Mouse (Mus musculus): ENCODE data around the gene Trpm3. TPM values are rescaled to one million over a fixed set of nuclear protein-coding genes. Genes with fewer than 3 reads are reported as not detected.

The Trpm3 gene
- polyA plus RNA-seq, 1 experiment from 2014 or later = 3.2 TPM

DNA sequence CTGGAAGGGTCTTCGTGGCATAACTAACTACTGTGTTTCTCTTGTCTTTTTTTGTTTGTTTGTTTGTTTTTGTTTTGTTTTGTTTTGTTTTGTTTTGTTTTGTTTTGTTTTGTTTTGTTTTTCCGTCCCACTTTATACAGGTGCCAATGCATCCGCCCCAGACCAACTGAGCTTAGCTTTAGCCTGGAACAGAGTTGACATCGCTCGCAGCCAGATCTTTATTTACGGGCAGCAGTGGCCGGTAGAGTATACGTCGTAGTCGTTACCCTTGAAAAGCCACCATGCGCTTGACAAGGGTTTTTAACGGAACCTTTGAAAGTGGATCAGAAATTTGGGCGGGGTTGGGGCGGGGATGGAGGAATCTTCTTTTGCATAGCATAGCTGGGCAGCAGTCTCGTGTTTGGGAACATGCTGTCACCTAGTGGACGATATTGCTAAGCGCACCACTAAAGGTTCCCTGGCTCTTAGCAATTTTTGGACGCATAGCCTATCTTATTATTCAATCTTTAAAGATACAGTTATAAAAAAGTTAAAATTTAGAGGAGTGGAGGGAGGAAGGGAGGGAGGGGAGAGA lies 745.0 kb downstream of the Trpm3 start:
- Histone ChIP-seq H3K9me3 (ENCODE audit: low read length) (no peaks in the 10 kb centered on the region), H3K36me3 (ENCODE audit: insufficient read depth, low read length) (no peaks in the 10 kb centered on the region), H3K9ac (replicated peaks; ENCODE audit: low read length) (0 out of 2 replicates have a peak overlapping the region, but pooled peaks have one; percentile 41), H3K4me2 (replicated peaks; ENCODE audit: low read depth, low read length) (peak overlapping the region; percentile 58), H3K27ac (ENCODE audit: low read length) (no peak overlapping the region), H3K4me3 (ENCODE audit: low read length) (peak overlapping the region; percentile 29), H3K27me3 (ENCODE audit: insufficient read depth, low read length) (no peaks in the 10 kb centered on the region), H3K4me1 (ENCODE audit: insufficient read depth, low read length) (0 out of 2 replicates have a peak, but pooled peaks cover 2% of the 10 kb centered on the region)
- ATAC-seq (ENCODE audit: low FRiP score, low TSS enrichment) = peak; percentile 92
- 23% methylated on average over 18 of the region's 18 CpGs for WGBS

DNA sequence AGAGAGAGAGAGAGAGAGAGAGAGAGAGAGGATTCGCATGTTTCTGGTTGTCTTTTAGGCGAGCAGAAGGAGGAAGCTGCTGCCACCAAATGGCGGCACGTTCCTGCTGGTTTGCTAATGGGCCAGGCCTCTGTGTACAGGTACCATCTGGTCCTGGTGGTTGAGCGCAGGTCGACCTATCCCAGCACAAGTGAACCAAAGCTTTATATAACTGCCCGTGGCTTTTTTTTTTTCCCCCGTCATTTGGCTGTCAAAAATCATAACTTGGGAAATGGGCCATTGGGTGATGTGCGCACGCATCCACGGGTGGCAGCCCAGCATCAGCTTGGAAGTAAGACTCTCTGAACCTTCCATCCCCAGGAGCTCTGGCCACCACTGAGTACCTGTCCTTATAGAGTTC lies 745.5 kb downstream of the Trpm3 start:
- H3K9me3 ChIP-seq (ENCODE audit: low read length) = no peaks in the 10 kb centered on the region
- H3K27me3 ChIP-seq (ENCODE audit: insufficient read depth, low read length) = no peaks in the 10 kb centered on the region
- peak overlapping the region; percentile 58 for H3K4me2 ChIP-seq (replicated peaks; ENCODE audit: low read depth, low read length)
- peak; percentile 77; the same call in 1 of the 2 replicates for ATAC-seq (ENCODE audit: low FRiP score, low TSS enrichment)
- 0 out of 2 replicates have a peak, but pooled peaks cover 2% of the 10 kb centered on the region for H3K4me1 ChIP-seq (ENCODE audit: insufficient read depth, low read length)
- no peak overlapping the region for H3K27ac ChIP-seq (ENCODE audit: low read length)
- WGBS = 45% methylated on average over 11 of the region's 11 CpGs
- H3K36me3 ChIP-seq (ENCODE audit: insufficient read depth, low read length) = no peaks in the 10 kb centered on the region
- H3K9ac ChIP-seq (replicated peaks; ENCODE audit: low read length) = no peak overlapping the region
- H3K4me3 ChIP-seq (ENCODE audit: low read length) = peak overlapping the region; percentile 29

DNA sequence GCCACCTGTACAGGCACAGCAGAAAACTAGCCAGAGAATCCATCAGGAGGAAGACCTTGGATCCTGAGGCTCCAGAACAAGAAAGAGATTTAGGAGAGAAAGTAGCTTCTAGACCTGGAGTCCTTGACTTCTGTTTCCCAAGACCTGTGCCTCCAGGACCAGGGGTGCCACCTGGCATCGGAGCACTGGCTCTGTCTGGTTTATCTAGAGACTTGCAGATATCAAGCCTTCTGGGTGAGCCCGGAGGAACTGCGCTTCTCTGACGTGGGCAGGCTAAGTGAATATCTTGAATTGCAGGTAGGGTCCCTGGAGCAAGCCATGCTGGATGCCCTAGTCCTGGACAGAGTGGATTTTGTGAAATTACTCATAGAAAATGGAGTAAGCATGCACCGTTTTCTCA lies 746.2 kb downstream of the Trpm3 start:
- H3K9me3 ChIP-seq (ENCODE audit: low read length) = no peaks in the 10 kb centered on the region
- no peaks in the 10 kb centered on the region for H3K27me3 ChIP-seq (ENCODE audit: insufficient read depth, low read length)
- no peak for ATAC-seq (ENCODE audit: low FRiP score, low TSS enrichment)
- H3K36me3 ChIP-seq (ENCODE audit: insufficient read depth, low read length) = no peaks in the 10 kb centered on the region
- no peak overlapping the region for H3K27ac ChIP-seq (ENCODE audit: low read length)
- WGBS = 93% methylated on average over 5 of the region's 5 CpGs
- H3K4me3 ChIP-seq (ENCODE audit: low read length) = no peak overlapping the region
- H3K9ac ChIP-seq (replicated peaks; ENCODE audit: low read length) = no peak overlapping the region
- H3K4me2 ChIP-seq (replicated peaks; ENCODE audit: low read depth, low read length) = no peak overlapping the region
- H3K4me1 ChIP-seq (ENCODE audit: insufficient read depth, low read length) = 0 out of 2 replicates have a peak, but pooled peaks cover 2% of the 10 kb centered on the region

DNA sequence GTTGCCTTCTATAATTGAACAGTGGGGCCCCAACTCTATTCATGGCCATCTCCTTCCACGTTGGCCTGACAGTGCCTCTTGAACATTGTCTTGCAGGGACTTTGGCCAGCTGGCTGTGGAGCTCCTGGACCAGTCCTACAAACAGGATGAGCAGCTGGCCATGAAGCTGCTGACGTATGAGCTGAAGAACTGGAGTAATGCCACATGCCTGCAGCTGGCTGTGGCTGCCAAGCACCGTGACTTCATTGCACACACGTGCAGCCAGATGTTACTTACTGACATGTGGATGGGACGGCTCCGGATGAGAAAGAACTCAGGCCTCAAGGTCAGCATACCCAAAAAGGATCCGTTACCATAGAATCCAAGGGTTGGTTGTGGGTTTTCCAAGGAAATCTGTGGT lies 763.0 kb downstream of the Trpm3 start:
- Histone ChIP-seq H3K4me1 (ENCODE audit: insufficient read depth, low read length) (no peaks in the 10 kb centered on the region), H3K27ac (ENCODE audit: low read length) (no peak overlapping the region), H3K4me2 (replicated peaks; ENCODE audit: low read depth, low read length) (no peak overlapping the region), H3K9me3 (ENCODE audit: low read length) (no peaks in the 10 kb centered on the region), H3K27me3 (ENCODE audit: insufficient read depth, low read length) (no peaks in the 10 kb centered on the region), H3K9ac (replicated peaks; ENCODE audit: low read length) (no peak overlapping the region), H3K4me3 (ENCODE audit: low read length) (no peak overlapping the region), H3K36me3 (ENCODE audit: insufficient read depth, low read length) (no peaks in the 10 kb centered on the region)
- no peak for ATAC-seq (ENCODE audit: low FRiP score, low TSS enrichment)
- WGBS = 88% methylated on average over 7 of the region's 7 CpGs

DNA sequence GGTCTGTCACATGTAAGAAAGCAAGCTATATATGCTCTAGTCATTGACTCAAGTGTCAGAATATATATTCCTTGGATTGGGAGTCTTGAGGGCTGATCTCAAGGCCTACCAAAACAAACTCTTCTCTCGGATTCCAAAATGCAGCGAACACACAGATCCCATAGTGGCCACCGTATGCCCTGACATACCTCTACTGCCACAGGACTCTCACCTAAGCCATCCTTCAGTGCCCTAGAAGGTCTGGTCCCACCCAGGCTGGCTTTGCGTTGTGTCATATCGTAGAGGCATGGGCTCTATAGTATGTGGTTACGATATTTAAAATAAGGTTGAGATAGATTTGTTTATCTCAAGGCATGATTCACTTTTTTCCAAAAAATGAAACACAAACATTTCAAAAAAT lies 763.5 kb downstream of the Trpm3 start:
- H3K36me3 ChIP-seq (ENCODE audit: insufficient read depth, low read length) = no peaks in the 10 kb centered on the region
- no peak for ATAC-seq (ENCODE audit: low FRiP score, low TSS enrichment)
- no peaks in the 10 kb centered on the region for H3K4me1 ChIP-seq (ENCODE audit: insufficient read depth, low read length)
- no peak overlapping the region for H3K4me3 ChIP-seq (ENCODE audit: low read length)
- H3K9me3 ChIP-seq (ENCODE audit: low read length) = no peaks in the 10 kb centered on the region
- H3K27me3 ChIP-seq (ENCODE audit: insufficient read depth, low read length) = no peaks in the 10 kb centered on the region
- no peak overlapping the region for H3K9ac ChIP-seq (replicated peaks; ENCODE audit: low read length)
- no peak overlapping the region for H3K27ac ChIP-seq (ENCODE audit: low read length)
- H3K4me2 ChIP-seq (replicated peaks; ENCODE audit: low read depth, low read length) = no peak overlapping the region
- WGBS = 95% methylated on average over 6 of the region's 6 CpGs

DNA sequence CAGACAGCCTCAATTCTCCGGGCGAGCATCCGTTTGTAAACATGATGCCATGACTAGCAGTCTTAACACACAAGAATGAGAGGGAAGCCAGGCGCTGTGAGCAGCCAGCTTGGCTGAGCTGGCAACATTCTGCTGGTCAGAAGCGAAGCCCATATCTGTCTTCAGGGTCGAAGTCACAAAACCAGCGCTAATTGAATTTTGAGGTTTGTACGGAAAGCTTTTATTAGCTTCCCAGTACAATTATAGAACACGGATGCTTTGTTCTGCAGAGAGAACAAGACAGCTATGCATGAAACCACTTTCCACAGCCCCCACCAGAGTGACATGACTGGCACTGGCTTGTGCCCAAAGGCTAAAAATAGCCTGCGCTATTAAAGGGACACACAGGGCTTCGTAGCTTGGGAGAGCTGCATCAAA lies 766.2 kb downstream of the Trpm3 start:
- no peaks in the 10 kb centered on the region for H3K4me1 ChIP-seq (ENCODE audit: insufficient read depth, low read length)
- no peak overlapping the region for H3K27ac ChIP-seq (ENCODE audit: low read length)
- no peak overlapping the region for H3K4me3 ChIP-seq (ENCODE audit: low read length)
- no peaks in the 10 kb centered on the region for H3K27me3 ChIP-seq (ENCODE audit: insufficient read depth, low read length)
- no peaks in the 10 kb centered on the region for H3K9me3 ChIP-seq (ENCODE audit: low read length)
- ATAC-seq (ENCODE audit: low FRiP score, low TSS enrichment) = no peak
- no peaks in the 10 kb centered on the region for H3K36me3 ChIP-seq (ENCODE audit: insufficient read depth, low read length)
- H3K4me2 ChIP-seq (replicated peaks; ENCODE audit: low read depth, low read length) = no peak overlapping the region
- H3K9ac ChIP-seq (replicated peaks; ENCODE audit: low read length) = no peak overlapping the region
- WGBS = 85% methylated on average over 11 of the region's 11 CpGs

DNA sequence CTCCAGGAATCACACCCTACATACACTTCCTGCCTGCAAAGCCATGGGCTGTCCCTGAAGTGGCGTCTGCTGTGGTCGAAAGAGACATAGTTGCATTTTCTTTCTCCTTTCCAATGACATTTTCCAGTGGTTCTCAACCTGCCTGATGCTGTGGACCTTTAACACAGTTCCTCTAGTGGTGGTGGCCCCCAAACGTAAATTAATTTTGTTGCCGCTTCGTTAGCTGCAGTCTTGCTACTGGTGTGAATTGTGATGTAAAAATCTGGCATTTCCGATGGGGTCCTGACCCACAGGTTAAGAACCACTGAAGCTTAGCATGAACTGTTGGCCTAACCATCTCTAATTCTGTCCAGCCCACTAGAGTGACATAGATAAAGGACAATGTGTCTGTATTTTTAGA lies 771.8 kb downstream of the Trpm3 start:
- whole genome bisulfite sequencing = 68% methylated on average over 6 of the region's 6 CpGs
- H3K4me2 ChIP-seq (replicated peaks; ENCODE audit: low read depth, low read length) = no peak overlapping the region
- no peak overlapping the region for H3K9ac ChIP-seq (replicated peaks; ENCODE audit: low read length)
- peaks cover 4% of the 10 kb centered on the region; the same call in 1 of the 2 replicates for H3K36me3 ChIP-seq (ENCODE audit: insufficient read depth, low read length)
- H3K27ac ChIP-seq (ENCODE audit: low read length) = no peak overlapping the region
- no peak for ATAC-seq (ENCODE audit: low FRiP score, low TSS enrichment)
- no peaks in the 10 kb centered on the region for H3K27me3 ChIP-seq (ENCODE audit: insufficient read depth, low read length)
- no peaks in the 10 kb centered on the region for H3K4me1 ChIP-seq (ENCODE audit: insufficient read depth, low read length)
- no peak overlapping the region for H3K4me3 ChIP-seq (ENCODE audit: low read length)
- peaks cover 9% of the 10 kb centered on the region; the same call in 1 of the 2 replicates for H3K9me3 ChIP-seq (ENCODE audit: low read length)

DNA sequence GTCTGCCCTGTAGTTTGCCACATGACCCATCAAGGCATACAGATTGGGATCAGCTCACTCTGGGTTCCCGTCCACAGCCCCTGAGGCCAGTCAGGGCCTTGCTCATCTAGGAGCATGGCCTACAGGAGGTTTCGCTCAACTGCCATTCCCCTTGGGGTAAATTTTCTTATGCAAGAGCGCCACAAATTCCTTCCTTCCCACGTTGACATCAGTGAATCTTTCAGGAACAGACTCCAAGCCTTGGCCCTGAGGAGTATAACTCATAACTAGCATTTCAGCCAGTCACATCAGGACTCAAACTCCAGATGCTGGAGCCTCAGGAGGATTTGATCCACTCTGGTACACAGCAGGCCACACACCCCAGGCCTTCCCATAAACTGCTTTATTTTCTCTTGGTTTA lies 774.1 kb downstream of the Trpm3 start:
- no peak overlapping the region for H3K4me2 ChIP-seq (replicated peaks; ENCODE audit: low read depth, low read length)
- 80% methylated on average over 4 of the region's 4 CpGs for WGBS
- peaks cover 9% of the 10 kb centered on the region; the same call in 1 of the 2 replicates for H3K9me3 ChIP-seq (ENCODE audit: low read length)
- H3K36me3 ChIP-seq (ENCODE audit: insufficient read depth, low read length) = peaks cover 4% of the 10 kb centered on the region; the same call in 1 of the 2 replicates
- H3K4me3 ChIP-seq (ENCODE audit: low read length) = no peak overlapping the region
- peaks cover 7% of the 10 kb centered on the region for H3K4me1 ChIP-seq (ENCODE audit: insufficient read depth, low read length)
- no peak overlapping the region for H3K27ac ChIP-seq (ENCODE audit: low read length)
- no peak for ATAC-seq (ENCODE audit: low FRiP score, low TSS enrichment)
- H3K9ac ChIP-seq (replicated peaks; ENCODE audit: low read length) = no peak overlapping the region
- H3K27me3 ChIP-seq (ENCODE audit: insufficient read depth, low read length) = no peaks in the 10 kb centered on the region

DNA sequence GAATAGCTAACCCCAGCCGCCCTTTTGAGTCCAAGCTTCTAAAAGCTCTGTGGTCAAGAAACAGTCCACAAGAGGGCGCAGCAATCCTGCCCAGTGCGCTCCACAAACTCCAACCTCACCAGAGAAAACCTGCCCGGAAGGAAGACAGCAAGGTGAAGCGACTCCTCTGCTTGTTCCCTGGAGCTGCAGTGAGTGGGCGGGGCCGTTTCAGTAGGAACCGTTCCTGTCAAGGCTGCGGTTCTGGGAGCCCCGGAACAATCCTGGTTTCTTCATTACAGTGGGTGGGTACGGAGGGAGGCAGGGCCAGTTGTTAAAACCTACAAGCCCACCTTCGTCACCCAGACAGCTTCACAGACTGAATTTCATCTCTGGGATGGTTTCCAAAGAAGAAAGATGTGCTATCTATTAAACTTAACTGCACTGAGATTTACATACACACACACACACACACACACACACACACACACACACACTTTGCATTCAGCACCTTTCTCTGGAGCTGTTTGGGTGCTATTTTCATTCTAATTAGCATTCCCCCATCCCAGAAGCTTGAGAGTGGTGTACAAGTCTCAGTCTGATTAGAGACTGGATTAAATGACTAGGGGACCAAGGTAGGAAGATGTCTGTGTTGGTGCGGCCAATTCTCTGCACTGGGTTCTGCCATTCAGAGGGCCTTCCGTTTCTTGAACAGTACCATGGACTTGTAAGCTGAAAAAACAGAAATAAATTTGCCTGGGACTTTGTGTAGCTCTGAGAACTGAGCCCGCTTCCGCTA lies 777.2 kb downstream of the Trpm3 start:
- Histone ChIP-seq H3K27ac (ENCODE audit: low read length) (peak overlapping the region; percentile 82), H3K9me3 (ENCODE audit: low read length) (peaks cover 7% of the 10 kb centered on the region; the same call in 1 of the 2 replicates), H3K4me1 (ENCODE audit: insufficient read depth, low read length) (peaks cover 7% of the 10 kb centered on the region), H3K4me3 (ENCODE audit: low read length) (peak overlapping the region; percentile 42), H3K9ac (replicated peaks; ENCODE audit: low read length) (no peak overlapping the region; the same call in 1 of the 2 replicates), H3K36me3 (ENCODE audit: insufficient read depth, low read length) (peaks cover under 1% of the 10 kb centered on the region; the same call in 1 of the 2 replicates), H3K4me2 (replicated peaks; ENCODE audit: low read depth, low read length) (peak overlapping the region; percentile 55), H3K27me3 (ENCODE audit: insufficient read depth, low read length) (no peaks in the 10 kb centered on the region)
- peak; percentile 75 for ATAC-seq (ENCODE audit: low FRiP score, low TSS enrichment)
- 15% methylated on average over 16 of the region's 16 CpGs for WGBS

All from kidney, embryonic 16.5 days (tissue).